Mouse (Mus musculus) adrenal gland, adult 2 months (tissue): ENCODE measurements around the gene Tsc2. TPM values are rescaled to one million over a fixed set of nuclear protein-coding genes. Genes with fewer than 3 reads are reported as not detected.
A peak's percentile ranks its signal among the peaks of the same experiment; 100 is the strongest.

ENCODE experiments used
- DNase-seq: peaks from one replicate; pipeline ENCODE4 v3.0.0; 2021
- polyA plus RNA-seq: library from polyadenylated mRNA; depleted of rRNA; stranded (reverse); fragments of >200 nt; gene quantifications from 2 replicates; pipeline ENCODE4 v1.2.3, GENCODE M21; 2012
- total RNA-seq, 2 experiments: library from RNA; stranded (reverse); gene quantifications; 2 replicates each; pipeline ENCODE4 v1.2.3; 2021

Tsc2 gene
- total and polyA plus RNA-seq, 3 experiments = 83.5 to 180 (median 110) TPM

GRCm38 (mm10) chr17:24608874-24609273 lies 23.6 kb downstream of the Tsc2 start:
- no peak for DNase-seq

- no peak for DNase-seq
These were observed 24.1 kb downstream of the Tsc2 start for GRCm38 (mm10) chr17:24608370-24608769.

- DNase-seq = no peak
These were observed 27.9 kb downstream of the Tsc2 start for GRCm38 (mm10) chr17:24604557-24604956.

- DNase-seq = no peak
These were observed 28.5 kb downstream of the Tsc2 start for GRCm38 (mm10) chr17:24603961-24604360.

GRCm38 (mm10) chr17:24600502-24600901 lies 31.9 kb downstream of the Tsc2 start:
- no peak for DNase-seq

- DNase-seq = no peak
These were observed 34.4 kb downstream of the Tsc2 start for GRCm38 (mm10) chr17:24597989-24598388.

GRCm38 (mm10) chr17:24596471-24597183 lies 35.8 kb downstream of the Tsc2 start:
- no peak for DNase-seq

- DNase-seq = no peak
These were observed 36.4 kb downstream of the Tsc2 start for GRCm38 (mm10) chr17:24596073-24596466.

- peak; percentile 33 for DNase-seq
These were observed 37.0 kb downstream of the Tsc2 start for GRCm38 (mm10) chr17:24595126-24596072.

GRCm38 (mm10) chr17:24593992-24594890 lies 38.2 kb downstream of the Tsc2 start:
- DNase-seq = no peak

GRCm38 (mm10) chr17:24593248-24593647 lies 39.2 kb downstream of the Tsc2 start:
- DNase-seq = no peak

- no peak for DNase-seq
These were observed 40.7 kb downstream of the Tsc2 start for GRCm38 (mm10) chr17:24591695-24592094.

- DNase-seq = no peak
These were observed 41.5 kb downstream of the Tsc2 start for GRCm38 (mm10) chr17:24590943-24591342.

GRCm38 (mm10) chr17:24586532-24586931 lies 45.9 kb downstream of the Tsc2 start:
- no peak for DNase-seq

GRCm38 (mm10) chr17:24584520-24584919 lies 47.9 kb downstream of the Tsc2 start:
- no peak for DNase-seq

GRCm38 (mm10) chr17:24583599-24584460 lies 48.6 kb downstream of the Tsc2 start:
- DNase-seq = no peak

GRCm38 (mm10) chr17:24580287-24580686 lies 52.1 kb downstream of the Tsc2 start:
- DNase-seq = no peak

- DNase-seq = no peak
These were observed 52.9 kb downstream of the Tsc2 start for GRCm38 (mm10) chr17:24579532-24579931.

GRCm38 (mm10) chr17:24573811-24574210 lies 58.6 kb downstream of the Tsc2 start:
- DNase-seq = no peak

- DNase-seq = no peak
These were observed 59.7 kb downstream of the Tsc2 start for GRCm38 (mm10) chr17:24572651-24573245.

- no peak for DNase-seq
These were observed 62.6 kb downstream of the Tsc2 start for GRCm38 (mm10) chr17:24569837-24570236.
